Mouse (Mus musculus) heart, adult 9 months (tissue): ENCODE data around the gene Parg.
A peak's percentile ranks its signal among the peaks of the same experiment; 100 is the strongest.
"Not testable (repeated sequence)": the region's sequence is repeated elsewhere in the genome, so short reads cannot be mapped to it uniquely, and the experiment has no call there.

ENCODE experiments used
- DNase-seq, 2 experiments: peaks; one replicate each; pipeline ENCODE4 v3.0.0; 2022; ENCODE audit warnings: low spot score in 2 of 2

Parg gene

GRCm38 (mm10) chr14:32179393-32180195 lies 22.2 kb upstream of the Parg start:
- no peak for DNase-seq

DNA sequence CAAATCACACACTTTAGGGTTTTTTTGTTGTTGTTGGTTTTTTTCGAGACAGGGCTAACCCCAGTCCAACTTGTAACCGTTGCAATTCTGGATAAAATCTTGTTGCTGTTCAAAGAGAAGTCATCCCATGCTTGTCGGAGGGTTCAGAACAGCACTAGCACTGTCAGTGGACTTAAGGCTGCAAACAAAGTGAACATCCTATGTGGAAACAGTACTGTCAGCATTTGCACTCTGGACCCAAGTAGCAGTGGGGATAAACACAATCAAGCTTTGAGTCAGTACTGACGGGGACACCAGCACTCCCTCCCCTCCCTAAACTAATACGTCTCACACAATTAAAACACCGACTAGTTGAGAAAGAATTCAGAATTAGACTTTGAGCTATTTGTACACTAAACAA lies 20.9 kb upstream of the Parg start:
- no peak for DNase-seq

DNA sequence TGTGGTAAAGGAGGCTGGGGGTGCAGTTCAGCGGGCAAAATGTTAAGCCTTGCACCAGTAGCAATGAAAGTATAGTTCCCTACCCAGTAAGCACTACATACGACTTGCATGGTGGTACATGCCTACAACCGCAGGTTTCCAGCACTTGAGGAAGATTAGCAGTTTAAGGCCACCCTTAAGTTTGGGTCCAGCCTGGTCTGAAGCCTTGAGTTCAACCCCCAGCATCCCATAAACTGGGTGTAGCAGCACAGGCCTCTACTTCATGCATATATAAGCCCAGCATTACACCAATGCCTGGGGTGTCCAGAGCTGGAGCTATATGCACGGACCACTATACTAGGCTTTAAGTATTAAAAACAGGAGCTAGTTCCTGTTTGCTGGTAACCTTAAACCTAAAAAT lies 17.9 kb upstream of the Parg start:
- DNase-seq, result no peak

- no peak for DNase-seq
These were observed 10.9 kb upstream of the Parg start for GRCm38 (mm10) chr14:32190627-32191391.

GRCm38 (mm10) chr14:32191926-32192325 lies 9.8 kb upstream of the Parg start:
- no peak for DNase-seq

GRCm38 (mm10) chr14:32192437-32192836 lies 9.3 kb upstream of the Parg start:
- peak; percentile 16 to 23 for DNase-seq

GRCm38 (mm10) chr14:32193557-32193956 lies 8.2 kb upstream of the Parg start:
- DNase-seq, result not testable (repeated sequence)

DNA sequence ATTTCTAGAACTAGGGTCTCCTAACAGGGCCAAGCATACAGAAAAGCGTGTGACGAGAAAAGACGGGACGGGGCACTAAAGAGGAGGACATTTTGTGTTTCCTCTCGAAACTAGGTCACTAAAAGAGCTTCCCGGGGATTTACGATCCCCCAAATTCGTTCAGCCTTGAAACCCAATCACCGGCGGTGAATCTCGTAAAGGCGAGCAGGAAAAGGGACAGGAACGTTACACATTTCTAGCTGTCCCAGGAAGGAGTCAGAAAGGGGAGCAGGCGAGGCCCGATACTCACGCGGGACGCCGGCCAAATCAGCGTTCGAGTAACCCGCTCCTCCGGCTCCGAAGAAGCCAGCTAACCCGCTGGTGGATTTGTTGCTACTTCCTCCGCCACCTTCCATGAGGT lies 395 bp upstream of the Parg start:
- DNase-seq, result no peak

GRCm38 (mm10) chr14:32226601-32227000 lies 24.9 kb downstream of the Parg start:
- DNase-seq, result no peak

- DNase-seq, result peak in 1 of 2 experiments; percentile 10
These were observed 27.2 kb downstream of the Parg start for GRCm38 (mm10) chr14:32228996-32229395.

- DNase-seq, result no peak
These were observed 40.7 kb downstream of the Parg start for GRCm38 (mm10) chr14:32242401-32242800.

DNA sequence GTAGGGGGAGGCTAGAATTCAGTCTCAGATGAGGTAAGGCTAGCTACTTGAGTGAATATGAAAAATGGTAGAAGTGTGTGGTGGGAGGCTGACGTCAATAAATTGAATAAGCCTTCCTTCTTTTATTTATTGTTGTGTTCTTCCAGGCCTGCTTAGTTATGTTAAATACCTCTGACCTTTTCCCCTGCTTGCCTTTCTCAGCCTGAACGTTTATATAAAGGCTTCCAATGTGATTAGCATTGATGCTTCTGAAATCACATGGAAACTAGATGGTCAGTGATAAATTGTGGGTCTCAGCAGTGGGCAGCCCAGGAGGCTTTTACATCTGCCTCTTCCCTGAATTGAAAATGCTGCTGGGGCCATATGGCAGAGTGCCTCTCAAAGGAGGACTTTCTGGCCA lies 44.3 kb downstream of the Parg start:
- no peak for DNase-seq

GRCm38 (mm10) chr14:32249616-32250015 lies 47.9 kb downstream of the Parg start:
- no peak for DNase-seq

GRCm38 (mm10) chr14:32260830-32261229 lies 59.1 kb downstream of the Parg start:
- DNase-seq, result no peak

DNA sequence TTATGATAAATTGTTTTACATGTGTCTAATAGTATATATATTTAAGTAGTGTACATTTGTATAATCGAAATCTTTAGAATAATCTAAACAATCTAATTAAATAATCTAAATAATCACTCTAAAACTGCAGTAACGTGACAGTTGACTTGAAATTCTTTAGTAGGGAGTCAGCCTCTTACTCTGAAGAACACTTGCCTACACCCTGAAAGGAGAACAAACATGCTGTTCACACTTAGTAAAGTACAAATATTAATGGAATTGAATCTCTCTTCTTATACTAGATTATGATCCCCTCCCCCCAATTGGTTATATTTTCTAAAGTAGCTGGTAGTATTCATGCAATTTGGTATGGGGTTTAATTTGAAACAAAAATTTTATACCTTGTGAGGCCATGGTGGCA lies 60.0 kb downstream of the Parg start:
- no peak for DNase-seq

DNA sequence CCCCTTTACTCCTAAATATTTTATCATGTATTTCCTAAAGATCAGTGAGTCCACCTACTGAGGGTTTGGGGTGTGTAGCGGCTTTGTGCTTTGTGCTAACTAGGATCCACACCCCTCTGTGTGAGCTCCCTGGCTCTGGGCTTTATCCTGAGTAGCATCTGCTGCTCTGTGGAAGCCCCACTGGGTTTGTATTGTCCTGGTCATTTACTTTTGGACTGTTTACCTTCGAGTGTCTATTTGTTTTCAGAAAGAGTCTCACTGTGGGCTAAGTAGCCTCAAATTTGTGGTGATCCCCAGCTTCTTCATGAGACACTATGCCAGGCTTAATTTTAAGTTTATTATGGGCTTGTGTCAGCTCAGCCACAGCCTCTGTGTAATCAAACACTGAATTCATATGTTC lies 67.2 kb downstream of the Parg start:
- DNase-seq, result no peak

- no peak for DNase-seq
These were observed 67.8 kb downstream of the Parg start for GRCm38 (mm10) chr14:32269589-32269988.

DNA sequence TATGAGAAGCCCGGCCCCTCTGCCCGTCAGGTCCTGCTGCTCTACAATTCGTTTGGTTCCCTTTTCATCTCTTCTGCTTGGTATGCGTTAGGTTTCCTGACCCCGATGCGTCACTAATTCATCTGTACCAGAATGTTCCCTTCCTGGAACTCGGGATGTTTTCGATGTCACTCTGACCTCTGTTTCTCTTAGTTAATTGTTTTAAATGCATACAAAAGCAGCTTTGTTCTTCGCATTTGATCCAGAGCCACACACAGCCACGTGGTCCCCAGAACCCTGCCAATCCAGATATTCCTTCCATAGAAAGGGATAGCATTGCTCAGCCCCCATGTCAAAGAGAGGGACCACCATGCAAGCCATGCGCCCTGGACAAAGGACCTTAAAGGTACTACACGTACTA lies 99.9 kb downstream of the Parg start:
- DNase-seq, result no peak

DNA sequence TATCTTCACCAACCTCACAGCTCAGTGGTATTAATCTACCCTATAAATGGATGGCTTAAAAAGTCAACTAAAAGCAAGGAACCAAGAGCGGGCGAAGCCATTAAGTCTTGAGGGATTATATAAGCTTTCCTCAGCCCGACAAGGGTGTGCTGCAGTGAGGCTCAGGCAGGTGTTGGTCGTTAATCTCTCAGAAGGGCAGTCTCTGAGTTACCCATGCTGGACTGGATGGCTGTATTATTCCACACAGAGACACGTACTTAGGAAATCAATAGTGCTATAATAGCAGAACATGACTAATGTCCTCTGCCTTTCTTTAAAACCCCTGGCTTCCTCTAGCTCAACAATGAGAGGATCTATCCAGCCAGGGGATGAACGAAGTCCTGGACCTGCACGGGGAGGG lies 100.7 kb downstream of the Parg start:
- no peak for DNase-seq

GRCm38 (mm10) chr14:32304921-32305320 lies 103.2 kb downstream of the Parg start:
- no peak for DNase-seq

- DNase-seq, result peak in 1 of 2 experiments; percentile 15
These were observed 108.1 kb downstream of the Parg start for GRCm38 (mm10) chr14:32309876-32310275.

- no peak for DNase-seq
These were observed 109.8 kb downstream of the Parg start for GRCm38 (mm10) chr14:32311381-32312035.

GRCm38 (mm10) chr14:32317822-32318221 lies 116.1 kb downstream of the Parg start:
- no peak for DNase-seq
